ENCODE assay signal across 17 mouse cellular contexts in genomic region chr9:66661596-66661995, GRCm38 (mm10). TPM values are rescaled to one million over a fixed set of nuclear protein-coding genes. Genes with fewer than 3 reads are reported as not detected.
"Had no signal": no experiment of that assay in that cellular context is flagged by ENCODE, and none has a peak within 500 bp of the region (broad histone marks: within the 10 kb centered on the region; RNA-seq: fewer than 3 reads in every experiment).

No protein-coding gene starts in this region.

- H3K36me3 ChIP-seq: liver, embryonic 15.5 days; midbrain, embryonic 10.5 days; midbrain, embryonic 15.5 days; neural tube, embryonic 12.5 days; stomach, embryonic 15.5 days had no signal

- H3K4me1 ChIP-seq: liver, embryonic 15.5 days; midbrain, embryonic 15.5 days; neural tube, embryonic 12.5 days; stomach, embryonic 15.5 days had no signal

- H3K9ac ChIP-seq: liver, embryonic 15.5 days; midbrain, embryonic 15.5 days; neural tube, embryonic 12.5 days; stomach, embryonic 15.5 days had no signal

- H3K27ac ChIP-seq: left cerebral cortex, adult 2 months; liver, embryonic 15.5 days; midbrain, embryonic 10.5 days; midbrain, embryonic 15.5 days; neural tube, embryonic 12.5 days; stomach, embryonic 15.5 days had no signal

- ATAC-seq: intestine, embryonic 16.5 days; lung, postnatal 0 days; midbrain, embryonic 15.5 days had no signal

- H3K9me3 ChIP-seq: liver, embryonic 15.5 days; midbrain, embryonic 10.5 days; midbrain, embryonic 15.5 days; neural tube, embryonic 12.5 days; stomach, embryonic 15.5 days had no signal

- H3K4me3 ChIP-seq: left cerebral cortex, adult 2 months; liver, embryonic 15.5 days; midbrain, embryonic 10.5 days; midbrain, embryonic 15.5 days; neural tube, embryonic 12.5 days; stomach, embryonic 15.5 days had no signal

- DNase-seq: kidney, adult 2 months; kidney, postnatal 25 days; lung, adult 2 months; lung, postnatal 36 days; right cerebral cortex, postnatal 4 days; spleen, adult 18-20 months; thymus, postnatal 4 days had no signal

- H3K27me3 ChIP-seq: liver, embryonic 15.5 days; midbrain, embryonic 15.5 days; neural tube, embryonic 12.5 days; stomach, embryonic 15.5 days had no signal

- H3K4me2 ChIP-seq: liver, embryonic 11.5 days; liver, embryonic 15.5 days; midbrain, embryonic 15.5 days; neural tube, embryonic 12.5 days; stomach, embryonic 15.5 days had no signal

RNA-seq across cellular contexts. Expression of gene Car12, which starts 51.9 kb away (rescaled TPM):
- total RNA-seq: monocyte, adult 5-6 weeks had no signal
